Mouse (Mus musculus): ENCODE measurements around the gene Slc12a8. TPM values are rescaled to one million over a fixed set of nuclear protein-coding genes. Genes with fewer than 3 reads are reported as not detected.

The Slc12a8 gene
- polyA plus RNA-seq, 1 experiment from 2014 or later: 1.2 TPM

DNA sequence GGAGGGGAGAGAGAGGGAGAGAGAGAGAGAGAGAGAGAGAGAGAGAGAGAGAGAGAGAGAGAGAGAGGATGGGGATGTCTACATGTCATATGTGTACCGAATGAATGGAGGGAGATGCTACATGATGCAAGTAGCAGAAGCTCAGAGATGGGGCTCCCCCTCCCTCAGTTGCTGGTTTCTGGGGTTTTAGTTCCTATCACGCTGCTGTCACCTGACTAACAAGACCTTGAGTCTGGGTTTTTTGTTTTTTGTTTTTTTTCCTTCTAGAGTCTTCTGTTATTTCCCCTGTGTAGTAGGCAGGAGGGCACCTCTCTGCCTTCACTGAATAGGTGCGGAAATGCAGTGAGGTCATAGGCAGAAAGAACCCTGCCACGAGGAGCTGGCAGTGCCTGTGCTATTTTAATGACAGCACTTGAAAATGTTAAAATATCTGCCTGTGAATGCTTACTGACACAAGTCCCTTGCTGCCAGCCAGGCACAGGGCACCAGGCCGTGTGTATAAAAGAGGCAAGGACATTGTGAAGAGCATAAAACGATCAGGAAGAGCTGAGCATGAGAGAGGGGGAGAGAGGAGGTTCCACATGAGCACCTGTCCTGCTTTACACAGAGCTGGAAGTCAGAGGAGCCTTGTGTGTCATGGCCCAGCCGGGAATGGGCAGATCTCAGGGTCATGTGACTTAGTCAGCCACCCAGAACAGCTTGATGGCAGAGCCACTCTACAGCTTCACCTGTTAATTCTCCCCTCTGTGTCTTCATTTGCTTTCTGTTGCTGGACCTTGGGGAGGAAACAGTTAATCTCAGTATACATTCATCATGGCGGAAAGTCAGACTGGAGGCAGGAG lies 89.8 kb downstream of the Slc12a8 start:
- Histone ChIP-seq H3K9ac (0 out of 2 replicates have a peak overlapping the region, but pooled peaks have one; percentile 8), H3K4me1 (peaks cover 52% of the 10 kb centered on the region), H3K27ac (peak overlapping the region; percentile 95), H3K9me3 (peaks cover 4% of the 10 kb centered on the region; the same call in 1 of the 2 replicates), H3K27me3 (no peaks in the 10 kb centered on the region), H3K4me2 (peak overlapping the region; percentile 24), H3K36me3 (replicated peaks) (no peaks in the 10 kb centered on the region), H3K4me3 (replicated peaks) (no peak overlapping the region)
- 17% methylated on average over 8 of the region's 8 CpGs for WGBS
- peak; percentile 18; the same call in 1 of the 2 replicates for ATAC-seq (ENCODE audit: low FRiP score)

DNA sequence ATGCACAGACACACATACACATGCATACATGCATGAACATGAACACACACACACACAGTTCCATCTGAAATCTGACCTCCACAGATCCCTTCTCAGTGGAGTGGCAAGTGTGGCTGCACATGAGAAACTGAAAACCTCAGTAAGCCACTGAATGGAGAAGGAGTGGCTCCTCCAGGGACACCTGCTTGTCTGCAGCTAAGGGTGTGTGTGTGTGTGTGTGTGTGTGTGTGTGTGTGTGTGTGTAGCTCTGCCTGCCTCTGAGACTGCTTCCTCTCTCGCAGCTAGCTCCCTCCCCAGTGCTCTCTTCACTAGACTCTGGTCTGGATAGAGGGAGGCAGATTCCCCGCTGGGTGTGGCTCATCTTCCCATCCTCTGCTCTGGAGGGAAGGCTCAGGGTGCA lies 92.4 kb downstream of the Slc12a8 start:
- H3K9ac ChIP-seq: no peak overlapping the region
- no peak overlapping the region for H3K27ac ChIP-seq
- H3K36me3 ChIP-seq (replicated peaks): no peaks in the 10 kb centered on the region
- H3K4me1 ChIP-seq: peaks cover 52% of the 10 kb centered on the region
- WGBS: 64% methylated on average over 2 of the region's 2 CpGs
- no peaks in the 10 kb centered on the region for H3K9me3 ChIP-seq
- ATAC-seq (ENCODE audit: low FRiP score): no peak
- no peak overlapping the region for H3K4me2 ChIP-seq
- no peaks in the 10 kb centered on the region for H3K27me3 ChIP-seq
- no peak overlapping the region for H3K4me3 ChIP-seq (replicated peaks)

DNA sequence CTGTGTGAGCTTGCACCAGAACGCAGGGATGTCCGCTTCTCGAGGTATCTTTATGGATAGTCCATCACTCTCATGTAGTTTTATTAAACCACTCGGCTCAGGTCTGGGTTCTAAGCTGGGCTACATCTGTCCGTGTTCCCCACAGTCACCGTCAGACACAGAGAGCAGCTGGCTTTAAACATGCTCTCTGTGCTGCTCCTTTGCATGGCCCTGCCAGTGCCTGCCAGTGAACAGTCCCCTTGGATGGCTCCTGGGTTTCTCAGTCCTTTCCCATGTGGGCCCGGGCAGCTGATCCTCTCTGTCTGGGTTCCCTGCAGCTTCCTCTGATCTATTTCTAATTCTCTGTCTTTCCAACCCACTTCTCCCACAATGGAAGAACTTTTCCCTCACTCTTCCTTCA lies 93.3 kb downstream of the Slc12a8 start:
- Histone ChIP-seq H3K36me3 (replicated peaks) (no peaks in the 10 kb centered on the region), H3K27ac (no peak overlapping the region), H3K4me1 (peaks cover 46% of the 10 kb centered on the region), H3K4me3 (replicated peaks) (no peak overlapping the region), H3K9me3 (no peaks in the 10 kb centered on the region), H3K4me2 (no peak overlapping the region), H3K9ac (no peak overlapping the region), H3K27me3 (no peaks in the 10 kb centered on the region)
- 79% methylated on average over 7 of the region's 7 CpGs for WGBS
- ATAC-seq (ENCODE audit: low FRiP score): no peak

DNA sequence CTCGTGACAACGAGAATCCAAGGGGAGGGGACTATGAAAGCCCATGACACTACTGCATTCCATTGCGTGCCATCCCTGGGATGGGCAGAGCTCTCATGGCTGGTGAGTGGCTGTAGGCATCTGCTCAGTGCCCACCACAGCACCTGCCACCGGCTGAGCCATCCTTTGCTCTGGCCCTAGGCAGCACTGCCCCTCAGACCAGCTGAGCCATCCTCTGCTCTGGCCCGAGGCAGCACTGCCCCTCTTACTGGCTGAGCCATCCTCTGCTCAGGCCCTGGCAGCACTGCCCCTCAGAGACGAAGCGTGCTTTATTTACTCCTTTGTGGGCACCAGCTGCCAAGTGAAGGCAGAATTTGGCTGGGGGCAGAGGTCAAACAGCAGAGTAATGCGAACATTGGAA lies 94.2 kb downstream of the Slc12a8 start:
- no peak for ATAC-seq (ENCODE audit: low FRiP score)
- 81% methylated on average over 8 of the region's 8 CpGs for WGBS
- no peaks in the 10 kb centered on the region for H3K9me3 ChIP-seq
- H3K4me2 ChIP-seq: no peak overlapping the region
- no peak overlapping the region for H3K9ac ChIP-seq
- peak overlapping the region; percentile 20; the same call in 1 of the 2 replicates for H3K27ac ChIP-seq
- no peak overlapping the region for H3K4me3 ChIP-seq (replicated peaks)
- H3K36me3 ChIP-seq (replicated peaks): no peaks in the 10 kb centered on the region
- no peaks in the 10 kb centered on the region for H3K27me3 ChIP-seq
- peaks cover 38% of the 10 kb centered on the region for H3K4me1 ChIP-seq

DNA sequence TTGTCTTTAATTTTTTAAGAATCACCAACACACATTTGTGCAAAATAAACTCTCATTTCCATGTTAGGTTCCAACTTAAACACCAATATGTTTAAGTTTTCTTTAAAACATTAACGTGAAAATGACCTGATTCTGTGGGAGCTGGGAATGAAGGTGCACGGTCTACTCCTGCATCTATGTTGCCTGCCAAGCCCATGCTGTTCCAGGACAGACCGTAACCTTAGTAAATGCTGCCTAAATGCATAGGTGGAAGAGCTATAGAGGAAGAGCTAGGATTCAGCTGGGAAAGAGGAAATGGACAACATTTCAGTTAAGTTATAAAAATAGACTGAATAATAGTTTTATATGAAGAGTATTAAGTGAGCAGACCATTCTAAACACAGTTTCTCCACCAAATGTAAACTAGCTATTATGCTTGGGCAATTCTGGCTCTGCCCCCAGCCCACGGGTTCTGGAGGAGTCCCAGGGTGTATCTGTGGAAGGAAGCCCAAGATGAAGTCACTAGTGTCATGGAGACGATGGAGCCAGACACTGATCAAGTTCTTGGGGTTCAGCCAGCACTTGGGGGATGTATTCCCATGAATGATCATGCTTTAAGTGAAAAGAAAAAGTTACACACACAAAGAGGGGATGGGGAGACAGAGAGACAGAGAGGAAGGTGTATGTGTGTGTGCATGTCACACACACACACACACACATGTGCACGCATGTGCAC lies 95.1 kb downstream of the Slc12a8 start:
- Histone ChIP-seq H3K4me2 (no peak overlapping the region), H3K27ac (no peak overlapping the region), H3K27me3 (no peaks in the 10 kb centered on the region), H3K36me3 (replicated peaks) (no peaks in the 10 kb centered on the region), H3K4me1 (peaks cover 30% of the 10 kb centered on the region), H3K9ac (no peak overlapping the region), H3K9me3 (no peaks in the 10 kb centered on the region), H3K4me3 (replicated peaks) (no peak overlapping the region)
- 91% methylated on average over 6 of the region's 6 CpGs for WGBS
- no peak for ATAC-seq (ENCODE audit: low FRiP score)

DNA sequence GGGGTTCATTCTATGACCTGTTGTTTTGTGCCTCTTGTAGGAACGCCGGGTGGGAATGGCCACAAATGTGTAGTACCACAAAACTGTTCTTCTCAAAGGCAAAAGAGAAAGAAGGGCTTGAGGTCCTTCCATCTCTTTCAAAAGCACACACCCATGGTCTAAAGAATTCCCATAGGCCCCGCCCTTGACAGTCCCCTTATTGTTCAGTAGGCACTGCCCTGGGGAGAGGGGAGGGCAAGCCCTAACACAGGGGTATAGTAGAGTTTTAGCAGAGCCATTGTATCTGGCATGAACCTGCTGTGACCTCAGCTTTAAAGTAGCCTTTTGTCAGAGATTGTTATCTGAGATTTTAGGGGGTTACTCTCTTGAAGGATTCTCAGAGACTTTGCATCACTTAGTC lies 98.9 kb downstream of the Slc12a8 start:
- Histone ChIP-seq H3K27ac (no peak overlapping the region), H3K36me3 (replicated peaks) (no peaks in the 10 kb centered on the region), H3K4me2 (no peak overlapping the region), H3K4me3 (replicated peaks) (no peak overlapping the region), H3K9me3 (0 out of 2 replicates have a peak, but pooled peaks cover 3% of the 10 kb centered on the region), H3K9ac (no peak overlapping the region), H3K27me3 (no peaks in the 10 kb centered on the region), H3K4me1 (peaks cover 6% of the 10 kb centered on the region; the same call in 1 of the 2 replicates)
- ATAC-seq (ENCODE audit: low FRiP score): no peak
- WGBS: 57% methylated on average over 3 of the region's 3 CpGs

DNA sequence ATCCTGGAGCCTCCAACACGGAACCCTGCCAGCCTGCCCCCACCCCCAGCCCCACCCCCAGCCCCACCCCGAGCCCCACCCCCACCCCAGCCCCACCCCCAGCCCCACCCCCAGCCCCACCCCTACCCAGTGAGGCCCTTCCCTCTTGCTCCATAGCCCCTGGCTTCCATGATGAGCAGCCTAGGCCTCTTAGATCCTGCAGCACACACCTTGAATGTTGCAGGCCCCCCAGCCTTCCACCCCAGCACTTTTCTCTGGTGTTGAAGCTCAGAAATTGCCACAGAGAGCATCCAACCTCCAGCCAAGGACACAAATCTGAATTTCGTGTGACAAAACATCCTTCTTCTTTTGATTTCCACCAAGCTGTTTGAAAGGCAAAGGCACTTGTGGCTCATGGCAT lies 104.7 kb downstream of the Slc12a8 start:
- no peak for ATAC-seq (ENCODE audit: low FRiP score)
- Histone ChIP-seq H3K27ac (no peak overlapping the region), H3K9me3 (0 out of 2 replicates have a peak, but pooled peaks cover 3% of the 10 kb centered on the region), H3K36me3 (replicated peaks) (no peaks in the 10 kb centered on the region), H3K4me1 (no peaks in the 10 kb centered on the region), H3K4me2 (no peak overlapping the region), H3K9ac (no peak overlapping the region), H3K27me3 (no peaks in the 10 kb centered on the region), H3K4me3 (replicated peaks) (no peak overlapping the region)
- 84% methylated on average over 2 of the region's 3 CpGs for WGBS

DNA sequence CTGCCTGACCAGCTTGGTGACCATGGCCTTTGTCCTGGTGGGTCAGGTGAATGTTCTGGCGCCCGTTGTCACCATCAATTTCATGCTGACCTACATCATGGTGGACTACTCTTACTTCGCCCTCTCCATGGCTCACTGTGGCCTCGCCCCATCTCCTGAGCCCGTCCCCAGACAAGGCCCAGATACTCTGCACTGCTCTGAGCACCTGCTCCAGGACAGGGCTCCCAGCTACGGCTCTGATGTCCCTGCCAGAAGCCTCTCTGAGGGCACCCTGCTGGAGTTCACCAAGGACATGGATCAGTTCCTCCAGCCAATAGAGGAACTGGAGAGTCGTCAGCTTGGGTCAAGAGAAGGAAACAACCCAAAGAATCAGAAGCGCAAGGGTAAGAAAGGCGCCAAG lies 107.5 kb downstream of the Slc12a8 start:
- Histone ChIP-seq H3K4me2 (no peak overlapping the region), H3K9me3 (0 out of 2 replicates have a peak, but pooled peaks cover 2% of the 10 kb centered on the region), H3K27me3 (no peaks in the 10 kb centered on the region), H3K27ac (no peak overlapping the region), H3K36me3 (replicated peaks) (no peaks in the 10 kb centered on the region), H3K4me3 (replicated peaks) (no peak overlapping the region), H3K9ac (no peak overlapping the region), H3K4me1 (no peaks in the 10 kb centered on the region)
- ATAC-seq (ENCODE audit: low FRiP score): no peak
- WGBS: 95% methylated on average over 9 of the region's 9 CpGs

DNA sequence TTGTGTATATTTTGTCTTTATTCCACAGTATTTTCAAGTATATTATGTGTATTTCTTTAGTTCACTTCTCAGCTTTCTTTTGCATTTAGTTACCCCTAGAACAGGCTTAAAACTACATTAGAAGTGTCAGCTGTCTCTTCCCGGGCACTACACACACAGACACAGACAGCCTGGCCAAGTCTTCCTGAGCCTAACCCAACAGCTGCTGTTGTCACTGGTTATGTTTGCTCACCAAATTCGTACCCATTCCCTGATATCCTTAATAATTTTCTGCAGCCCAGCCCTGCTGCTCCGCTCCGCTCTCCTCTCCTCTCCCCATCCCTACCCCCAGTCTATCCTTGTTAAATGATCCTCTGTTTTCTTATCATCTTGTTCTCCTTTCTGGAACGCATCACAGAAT lies 112.4 kb downstream of the Slc12a8 start:
- H3K36me3 ChIP-seq (replicated peaks): no peaks in the 10 kb centered on the region
- no peaks in the 10 kb centered on the region for H3K4me1 ChIP-seq
- no peaks in the 10 kb centered on the region for H3K9me3 ChIP-seq
- WGBS: 87% methylated on average over 5 of the region's 5 CpGs
- H3K27ac ChIP-seq: no peak overlapping the region
- no peak for ATAC-seq (ENCODE audit: low FRiP score)
- no peaks in the 10 kb centered on the region for H3K27me3 ChIP-seq
- H3K4me3 ChIP-seq (replicated peaks): no peak overlapping the region
- H3K9ac ChIP-seq: no peak overlapping the region
- no peak overlapping the region for H3K4me2 ChIP-seq

DNA sequence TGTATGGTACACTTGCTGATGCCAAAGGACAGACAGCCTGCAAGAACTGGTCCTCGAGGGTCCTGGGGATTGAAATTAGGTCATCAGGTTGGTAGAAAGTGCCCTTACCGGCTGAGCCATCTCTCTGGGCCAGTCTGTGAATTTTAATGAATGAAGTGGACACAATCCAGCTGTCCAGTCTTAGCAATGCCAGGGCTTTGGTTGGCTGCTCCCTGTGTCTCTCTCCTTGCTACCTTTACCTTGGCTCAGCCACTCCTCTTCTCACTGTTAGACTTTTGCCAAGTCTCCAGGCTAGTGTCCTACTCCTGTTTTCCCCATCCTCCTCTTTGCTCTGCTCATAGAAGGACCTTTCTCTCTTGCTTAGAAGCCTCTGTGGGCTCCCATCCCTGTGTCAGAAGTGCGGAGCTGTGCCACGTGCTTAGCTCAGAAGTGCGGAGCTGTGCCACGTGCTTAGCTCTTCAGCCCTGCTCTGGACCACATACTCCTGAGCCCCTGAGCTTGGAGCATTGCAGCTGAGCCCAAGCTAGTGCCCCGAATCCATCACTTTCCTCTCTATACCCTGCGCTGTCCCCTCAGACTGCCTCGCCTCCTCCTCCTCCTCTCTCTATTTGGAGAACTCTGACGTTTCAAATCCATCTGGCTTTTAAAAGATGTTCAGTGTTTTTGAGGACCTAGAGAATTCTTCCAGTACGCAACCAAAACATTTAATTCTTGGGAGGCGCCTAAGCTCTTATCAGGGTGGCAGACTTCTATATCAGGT lies 118.9 kb downstream of the Slc12a8 start:
- Histone ChIP-seq H3K36me3 (replicated peaks) (no peaks in the 10 kb centered on the region), H3K4me2 (no peak overlapping the region), H3K9ac (no peak overlapping the region), H3K4me1 (no peaks in the 10 kb centered on the region), H3K9me3 (no peaks in the 10 kb centered on the region), H3K27me3 (no peaks in the 10 kb centered on the region), H3K27ac (no peak overlapping the region), H3K4me3 (replicated peaks) (no peak overlapping the region)
- WGBS: 86% methylated on average over 12 of the region's 12 CpGs
- no peak for ATAC-seq (ENCODE audit: low FRiP score)

DNA sequence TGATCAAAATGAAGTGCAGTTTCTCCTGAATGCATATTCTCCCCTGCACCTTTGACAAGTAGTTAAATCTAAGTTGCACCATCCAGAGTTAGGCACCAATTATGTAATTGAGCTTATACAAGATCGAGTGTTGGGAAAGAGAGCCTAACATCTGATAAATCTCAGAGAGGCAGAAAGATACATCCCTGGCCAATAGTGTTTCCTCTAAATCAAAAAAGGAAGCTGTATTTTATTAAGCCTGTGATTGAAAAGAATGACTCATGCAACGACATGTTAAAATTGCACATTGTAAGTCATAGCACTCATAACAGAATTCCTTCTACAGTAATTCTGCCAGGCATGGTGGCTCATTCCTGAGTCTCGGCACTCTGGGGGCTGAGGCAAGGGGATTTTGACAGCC lies 124.7 kb downstream of the Slc12a8 start:
- no peak overlapping the region for H3K4me3 ChIP-seq (replicated peaks)
- H3K9me3 ChIP-seq: no peaks in the 10 kb centered on the region
- ATAC-seq (ENCODE audit: low FRiP score): no peak
- H3K4me1 ChIP-seq: no peaks in the 10 kb centered on the region
- H3K4me2 ChIP-seq: no peak overlapping the region
- H3K27me3 ChIP-seq: no peaks in the 10 kb centered on the region
- H3K36me3 ChIP-seq (replicated peaks): no peaks in the 10 kb centered on the region
- no peak overlapping the region for H3K27ac ChIP-seq
- WGBS: 84% methylated on average over 3 of the region's 3 CpGs
- no peak overlapping the region for H3K9ac ChIP-seq

DNA sequence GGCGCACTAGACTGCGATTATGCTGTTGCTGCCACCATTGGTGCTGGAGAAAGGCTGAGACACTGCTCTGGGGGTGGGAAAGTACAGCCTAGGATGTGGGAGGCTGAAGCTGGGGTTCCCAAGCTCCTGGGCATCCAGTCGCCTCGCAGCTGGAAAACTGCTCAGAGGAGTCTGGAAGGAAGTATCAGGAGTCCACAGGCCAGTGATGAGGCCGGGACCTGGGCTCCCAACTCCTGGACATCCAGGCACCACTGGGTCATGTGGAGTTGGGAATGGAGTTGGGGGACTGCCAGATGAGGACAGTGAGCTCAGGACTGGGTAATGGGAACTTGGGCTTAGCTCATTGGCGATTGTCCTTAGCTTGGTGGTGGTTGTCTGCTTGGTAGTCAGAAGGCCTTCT lies 136.0 kb downstream of the Slc12a8 start:
- Histone ChIP-seq H3K4me1 (no peaks in the 10 kb centered on the region), H3K4me3 (replicated peaks) (no peak overlapping the region), H3K27me3 (no peaks in the 10 kb centered on the region), H3K36me3 (replicated peaks) (no peaks in the 10 kb centered on the region), H3K9ac (no peak overlapping the region), H3K9me3 (peaks cover 21% of the 10 kb centered on the region), H3K4me2 (no peak overlapping the region), H3K27ac (no peak overlapping the region)
- WGBS: 90% methylated on average over 6 of the region's 6 CpGs
- no peak for ATAC-seq (ENCODE audit: low FRiP score)

Data from forebrain, embryonic 12.5 days (tissue).